In the genomic region with DNA sequence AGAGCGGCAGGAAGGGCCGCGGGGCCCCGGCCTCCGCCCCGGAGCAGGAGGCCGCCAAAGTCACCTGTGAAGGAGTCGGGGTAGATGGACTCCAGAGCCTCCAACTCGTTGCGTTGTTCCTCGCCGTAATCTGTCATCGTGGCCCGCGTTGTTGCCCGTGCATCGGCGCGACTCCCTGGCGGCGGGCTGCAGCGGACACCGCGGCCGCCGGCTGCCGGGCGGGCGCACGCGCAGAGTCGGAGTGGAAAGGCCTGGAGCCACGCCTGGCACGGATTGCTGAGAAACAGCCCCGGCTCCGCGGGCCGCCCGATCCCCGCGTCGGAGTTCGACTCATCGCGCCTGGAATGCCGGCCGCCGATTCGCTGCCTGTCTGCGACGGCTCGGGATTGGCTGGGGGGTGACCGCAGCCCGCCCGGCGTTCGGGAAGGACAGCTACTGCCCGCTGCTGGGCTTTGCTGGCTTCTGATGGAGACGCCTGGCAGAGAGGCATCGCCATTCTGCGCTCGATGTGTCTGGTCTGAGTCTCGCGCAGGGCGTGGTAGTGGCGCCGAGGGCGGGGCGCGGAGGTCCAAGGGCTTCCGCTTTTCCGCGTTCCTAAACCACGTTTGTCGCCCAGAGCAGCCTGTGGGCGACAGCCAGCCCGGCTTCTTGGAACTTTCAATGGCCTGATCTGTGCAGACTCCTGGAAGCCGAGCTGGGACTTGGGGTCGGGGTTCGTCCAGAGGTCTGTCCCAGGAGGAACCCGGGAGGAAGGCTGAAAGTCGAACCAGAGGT, we compare ENCODE assay signal across 8 mouse cellular contexts. TPM values are rescaled to one million over a fixed set of nuclear protein-coding genes. Genes with fewer than 3 reads are reported as not detected.
DNase-seq lines count a peak whose midpoint lies in the region; ATAC-seq lines count a peak whose summit lies in the region.

A gene (minus strand): TSS at position 323 of the 774 bp plus-strand sequence.

- 0 out of 2 replicates have a peak, but pooled peaks cover 3% of the 10 kb centered on the region for H3K36me3 ChIP-seq in forebrain, embryonic 14.5 days (ENCODE audit: control insufficient read depth, insufficient read depth, low read length)
- H3K36me3 ChIP-seq in neural tube, embryonic 15.5 days = no peaks in the 10 kb centered on the region

- peak within 1 kb of the TSS; percentile 91 for H3K4me3 ChIP-seq in forebrain, embryonic 14.5 days (ENCODE audit: low read depth, low read length)
- peak within 1 kb of the TSS; percentile 85 for H3K4me3 ChIP-seq in neural tube, embryonic 15.5 days (replicated peaks)

- H3K27me3 ChIP-seq in forebrain, embryonic 14.5 days (replicated peaks; ENCODE audit: control insufficient read depth, insufficient read depth, low read length) = no peaks in the 10 kb centered on the region
- H3K27me3 ChIP-seq in neural tube, embryonic 15.5 days (replicated peaks) = no peaks in the 10 kb centered on the region

- intact Hi-C loops in heart, postnatal 14 days (cut with DNase I) = loop anchor here (5.0 kb wide), 1 partner anchor 263 kb away; a partner anchor contains a TSS

- peak within 1 kb of the TSS; percentile 91 for H3K27ac ChIP-seq in forebrain, embryonic 14.5 days (ENCODE audit: low read depth, low read length)
- H3K27ac ChIP-seq in neural tube, embryonic 15.5 days (replicated peaks) = peak within 1 kb of the TSS; percentile 93

- H3K9me3 ChIP-seq in forebrain, embryonic 14.5 days (replicated peaks; ENCODE audit: control insufficient read depth, low read length) = no peaks in the 10 kb centered on the region
- no peaks in the 10 kb centered on the region for H3K9me3 ChIP-seq in neural tube, embryonic 15.5 days (replicated peaks)

- under 1% methylated on average over 76 of the region's 82 CpGs for WGBS in forebrain, embryonic 14.5 days
- WGBS in neural tube, embryonic 15.5 days = under 1% methylated on average over 82 of the region's 82 CpGs

- peak within 1 kb of the TSS; percentile 93 for H3K9ac ChIP-seq in forebrain, embryonic 14.5 days (ENCODE audit: low read length)
- H3K9ac ChIP-seq in neural tube, embryonic 15.5 days (replicated peaks) = peak within 1 kb of the TSS; percentile 85

- ATAC-seq in forebrain, embryonic 14.5 days = peak; percentile 100
- peak; percentile 100 for ATAC-seq in neural tube, embryonic 15.5 days (ENCODE audit: low FRiP score)

- DNase-seq in ES-CJ7 (ENCODE audit: low read depth, low spot score) = peak; percentile 95
- peak; percentile 97 for DNase-seq in cerebellum, adult 11 months
- DNase-seq in forebrain, embryonic 14.5 days (ENCODE audit: low spot score) = peak; percentile 99
- DNase-seq in heart, postnatal 14 days = peak; percentile 97 to 98
- peak; percentile 97 for DNase-seq in layer of hippocampus, adult 11-12 months (ENCODE audit: low spot score)
- peak; percentile 98 for DNase-seq in lung, adult 18-20 months
- DNase-seq in testis, postnatal 14 days (ENCODE audit: low spot score) = peak; percentile 98

- H3K4me1 ChIP-seq in forebrain, embryonic 14.5 days (ENCODE audit: control insufficient read depth, insufficient read depth, low read length) = peaks cover 10% of the 10 kb centered on the region
- H3K4me1 ChIP-seq in neural tube, embryonic 15.5 days = peaks cover 21% of the 10 kb centered on the region

- H3K4me2 ChIP-seq in forebrain, embryonic 14.5 days (ENCODE audit: low read length) = peak within 1 kb of the TSS; percentile 88
- H3K4me2 ChIP-seq in neural tube, embryonic 15.5 days = peak within 1 kb of the TSS; percentile 66

RNA-seq across cellular contexts. Expression of the gene that starts here (rescaled TPM):
- 147 TPM in 2 replicates for polyA plus RNA-seq in forebrain, embryonic 14.5 days (2014; fragmentation: Nextera tagmentation; extraction: Ambion mirVana)
- 100 to 1,000 TPM in 1 of 2 experiments, 10 to 100 TPM in 1; 96.1 to 101 TPM for total RNA-seq in heart, postnatal 14 days (2021)
- 116 and 129 TPM in 2 replicates for polyA plus RNA-seq in neural tube, embryonic 15.5 days (2015; fragmentation: Nextera tagmentation; extraction: Ambion mirVana)

Comparison
In these comparisons a context has a peak if more than half of its experiments do, and no peak if none do; other contexts are left out.
1. Peak in every context shown above with its lines: DNase-seq, ATAC-seq, H3K4me3 ChIP-seq and H3K27ac ChIP-seq.